ENCODE assay signal across 10 mouse cellular contexts in genomic region chr5:117864588-117865300, GRCm38 (mm10).
DNase-seq lines count a peak whose midpoint lies in the region; ATAC-seq and TF ChIP-seq lines count a peak whose summit lies in the region.
"Had no signal": no experiment of that assay in that cellular context is flagged by ENCODE, and none has a peak within 500 bp of the region (broad histone marks: within the 10 kb centered on the region; RNA-seq: fewer than 3 reads in every experiment).

No protein-coding gene starts in this region.

- no peaks in the 10 kb centered on the region for H3K79me2 ChIP-seq in heart, adult 2 months (replicated peaks; ENCODE audit: control insufficient read depth, insufficient read depth, low read length)

- peak overlapping the region; percentile 25; the same call in 1 of the 2 replicates for H3K9ac ChIP-seq in forebrain, embryonic 14.5 days (ENCODE audit: low read length)
- H3K9ac ChIP-seq in heart, adult 2 months (ENCODE audit: low read depth, low read length): no peak overlapping the region
- H3K9ac ChIP-seq: heart, embryonic 13.5 days; liver, embryonic 15.5 days; stomach, embryonic 15.5 days had no signal

- 0 out of 2 replicates have a peak, but pooled peaks cover 4% of the 10 kb centered on the region for H3K4me1 ChIP-seq in forebrain, embryonic 14.5 days (ENCODE audit: control insufficient read depth, insufficient read depth, low read length)
- H3K4me1 ChIP-seq in heart, adult 2 months (ENCODE audit: control insufficient read depth, insufficient read depth, low read length): no peaks in the 10 kb centered on the region
- H3K4me1 ChIP-seq: heart, embryonic 13.5 days; liver, embryonic 15.5 days; stomach, embryonic 15.5 days had no signal

- ATAC-seq in forebrain, embryonic 14.5 days: peak; percentile 93
- ATAC-seq in inflammation-experienced regulatory T-cells, adult 6 months: no peak

- H3K4me3 ChIP-seq in forebrain, embryonic 14.5 days (ENCODE audit: low read depth, low read length): no peak overlapping the region
- no peak overlapping the region for H3K4me3 ChIP-seq in heart, adult 2 months
- H3K4me3 ChIP-seq: heart, embryonic 13.5 days; liver, embryonic 15.5 days; stomach, embryonic 15.5 days had no signal

- TF ChIP-seq EP300 in heart, adult 2 months (IDR thresholded peaks at IDR 0.05; ENCODE audit: insufficient read depth, low read depth, low read length): no peak

- H3K36me3 ChIP-seq in forebrain, embryonic 14.5 days (ENCODE audit: control insufficient read depth, insufficient read depth, low read length): no peaks in the 10 kb centered on the region
- H3K36me3 ChIP-seq in heart, adult 2 months (ENCODE audit: control insufficient read depth, insufficient read depth, low read length): no peaks in the 10 kb centered on the region
- H3K36me3 ChIP-seq: heart, embryonic 13.5 days; liver, embryonic 15.5 days; stomach, embryonic 15.5 days had no signal

- WGBS in forebrain, embryonic 14.5 days: 10% methylated on average over 13 of the region's 13 CpGs
- 17% methylated on average over 13 of the region's 13 CpGs for WGBS in heart, adult 2 months

- H3K27ac ChIP-seq in forebrain, embryonic 14.5 days (ENCODE audit: low read depth, low read length): 0 out of 2 replicates have a peak overlapping the region, but pooled peaks have one; percentile 39
- no peak overlapping the region for H3K27ac ChIP-seq in heart, adult 2 months
- H3K27ac ChIP-seq: heart, embryonic 13.5 days; liver, embryonic 15.5 days; stomach, embryonic 15.5 days had no signal

- no peak for TF ChIP-seq CTCF in heart, adult 2 months (IDR thresholded peaks at IDR 0.05)

- no peaks in the 10 kb centered on the region for H3K27me3 ChIP-seq in forebrain, embryonic 14.5 days (replicated peaks; ENCODE audit: control insufficient read depth, insufficient read depth, low read length)
- 0 out of 2 replicates have a peak, but pooled peaks cover 2% of the 10 kb centered on the region for H3K27me3 ChIP-seq in heart, adult 2 months (ENCODE audit: control insufficient read depth, insufficient read depth, low read length)
- H3K27me3 ChIP-seq: stomach, embryonic 15.5 days had no signal

- TF ChIP-seq POLR2A in heart, adult 2 months (IDR thresholded peaks at IDR 0.05; ENCODE audit: insufficient read depth, low read depth, low read length): no peak

- peak overlapping the region; percentile 23; the same call in 1 of the 2 replicates for H3K4me2 ChIP-seq in forebrain, embryonic 14.5 days (ENCODE audit: low read length)
- H3K4me2 ChIP-seq: heart, embryonic 13.5 days; liver, embryonic 15.5 days; stomach, embryonic 15.5 days had no signal

- intact Hi-C loops in heart, adult 2 months (cut with DNase I): no loop called here

- no peaks in the 10 kb centered on the region for H3K9me3 ChIP-seq in forebrain, embryonic 14.5 days (replicated peaks; ENCODE audit: control insufficient read depth, low read length)
- H3K9me3 ChIP-seq: heart, embryonic 13.5 days; liver, embryonic 15.5 days; stomach, embryonic 15.5 days had no signal

- peak; percentile 90 for DNase-seq in cerebellum, adult 9-10 months
- peak; percentile 81 for DNase-seq in forebrain, embryonic 14.5 days (ENCODE audit: low spot score)
- peak; percentile 53 to 66 for DNase-seq in layer of hippocampus, postnatal 10 days (ENCODE audit: low spot score in 2 of 2)
- peak; percentile 62 for DNase-seq in retina, postnatal 1 day
- DNase-seq in adrenal gland, adult (ENCODE audit: inconsistent age in 2 of 2, low spot score in 1 of 2): no peak
- no peak for DNase-seq in heart, adult 2 months

Comparison
In these comparisons a context has a peak if more than half of its experiments do, and no peak if none do; other contexts are left out.
1. DNase-seq: peak in cerebellum, adult 9-10 months (single experiment), forebrain, embryonic 14.5 days (single experiment), layer of hippocampus, postnatal 10 days (2 of 2) and retina, postnatal 1 day (single experiment); none in adrenal gland, adult (0 of 2) and heart, adult 2 months (0 of 2).